Mouse (Mus musculus): ENCODE results near the gene 4930556J24Rik. TPM values are rescaled to one million over a fixed set of nuclear protein-coding genes. Genes with fewer than 3 reads are reported as not detected.
"Not testable (repeated sequence)": the region's sequence is repeated elsewhere in the genome, so short reads cannot be mapped to it uniquely, and the experiment has no call there.

4930556J24Rik gene
- not detected for total RNA-seq (2022)

GRCm38 (mm10) chr11:3976678-3977077, at the start of gene 4930556J24Rik:
4930556J24Rik (minus strand) TSS chr11:3976778.
- DNase-seq (ENCODE audit: low spot score in 2 of 2) = no peak

GRCm38 (mm10) chr11:4023321-4023720, 46.7 kb upstream of the 4930556J24Rik start:
- no peak for DNase-seq (ENCODE audit: low spot score in 2 of 2)

GRCm38 (mm10) chr11:4022111-4022510, 45.5 kb upstream of the 4930556J24Rik start:
- not testable (repeated sequence) for DNase-seq (ENCODE audit: low spot score in 2 of 2)

- not testable (repeated sequence) for DNase-seq (ENCODE audit: low spot score in 2 of 2)
Observed at GRCm38 (mm10) chr11:4015796-4016195, 39.2 kb upstream of the 4930556J24Rik start.

GRCm38 (mm10) chr11:4012616-4013015, 36.0 kb upstream of the 4930556J24Rik start:
- DNase-seq (ENCODE audit: low spot score in 2 of 2) = no peak

GRCm38 (mm10) chr11:4006462-4006861, 29.9 kb upstream of the 4930556J24Rik start:
- DNase-seq (ENCODE audit: low spot score in 2 of 2) = no peak

GRCm38 (mm10) chr11:4005220-4005805, 28.7 kb upstream of the 4930556J24Rik start:
- no peak for DNase-seq (ENCODE audit: low spot score in 2 of 2)

- peak in 1 of 2 experiments; percentile 12 for DNase-seq (ENCODE audit: low spot score in 2 of 2)
Observed at GRCm38 (mm10) chr11:4001603-4002002, 25.0 kb upstream of the 4930556J24Rik start.

- no peak for DNase-seq (ENCODE audit: low spot score in 2 of 2)
Observed at GRCm38 (mm10) chr11:3999547-3999946, 23.0 kb upstream of the 4930556J24Rik start.

- no peak for DNase-seq (ENCODE audit: low spot score in 2 of 2)
Observed at GRCm38 (mm10) chr11:3997978-3998720, 21.6 kb upstream of the 4930556J24Rik start.

GRCm38 (mm10) chr11:3996840-3997239, 20.3 kb upstream of the 4930556J24Rik start:
- no peak for DNase-seq (ENCODE audit: low spot score in 2 of 2)

GRCm38 (mm10) chr11:3995511-3995910, 18.9 kb upstream of the 4930556J24Rik start:
- DNase-seq (ENCODE audit: low spot score in 2 of 2) = no peak

GRCm38 (mm10) chr11:3993914-3994313, 17.3 kb upstream of the 4930556J24Rik start:
- no peak for DNase-seq (ENCODE audit: low spot score in 2 of 2)

- DNase-seq (ENCODE audit: low spot score in 2 of 2) = no peak
Observed at GRCm38 (mm10) chr11:3993132-3993531, 16.6 kb upstream of the 4930556J24Rik start.

GRCm38 (mm10) chr11:3989748-3990147, 13.2 kb upstream of the 4930556J24Rik start:
- no peak for DNase-seq (ENCODE audit: low spot score in 2 of 2)

- DNase-seq (ENCODE audit: low spot score in 2 of 2) = no peak
Observed at GRCm38 (mm10) chr11:3983863-3984745, 7.5 kb upstream of the 4930556J24Rik start.

- DNase-seq (ENCODE audit: low spot score in 2 of 2) = no peak
Observed at GRCm38 (mm10) chr11:3983291-3983862, 6.8 kb upstream of the 4930556J24Rik start, which contains the start of gene Gal3st1. Gal3st1 (plus strand) TSS chr11:3983636.

GRCm38 (mm10) chr11:3982275-3983209, 6.0 kb upstream of the 4930556J24Rik start:
- DNase-seq (ENCODE audit: low spot score in 2 of 2) = no peak

GRCm38 (mm10) chr11:3981536-3981935, 5.0 kb upstream of the 4930556J24Rik start:
- no peak for DNase-seq (ENCODE audit: low spot score in 2 of 2)

- no peak for DNase-seq (ENCODE audit: low spot score in 2 of 2)
Observed at GRCm38 (mm10) chr11:3978421-3978820, 1.8 kb upstream of the 4930556J24Rik start.
